Mouse (Mus musculus): ENCODE data around the gene Ackr3. TPM values are rescaled to one million over a fixed set of nuclear protein-coding genes. Genes with fewer than 3 reads are reported as not detected.

The Ackr3 gene
- total and polyA plus RNA-seq, 3 experiments: 0.11 TPM; not detected in 2

DNA sequence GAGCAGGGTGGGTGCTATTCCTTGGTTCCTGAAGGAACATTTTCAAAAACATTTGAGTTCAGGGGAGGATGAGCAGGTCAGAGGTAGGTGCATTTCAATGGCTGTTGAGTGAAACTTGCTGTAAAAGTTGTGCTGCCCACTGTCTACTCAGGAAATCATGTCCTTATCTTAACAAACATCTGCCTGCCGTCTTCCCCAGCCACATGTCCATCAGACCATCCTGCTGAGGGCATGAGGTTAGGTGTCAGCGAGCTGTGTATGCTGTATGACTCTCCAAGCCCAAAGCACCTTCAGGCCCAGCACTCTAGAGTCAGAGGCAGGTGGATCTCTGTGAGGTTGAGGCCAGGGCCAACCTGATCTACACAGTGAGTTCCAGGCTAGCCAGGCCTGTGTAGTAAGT, 12.1 kb downstream of the Ackr3 start:
- Histone ChIP-seq H3K9me3 (replicated peaks) (peaks cover 91% of the 10 kb centered on the region), H3K4me1 (ENCODE audit: insufficient read depth, low read depth, low read length) (no peaks in the 10 kb centered on the region), H3K27me3 (ENCODE audit: insufficient read depth, low read length) (peaks cover 2% of the 10 kb centered on the region; the same call in 1 of the 2 replicates), H3K36me3 (replicated peaks) (no peaks in the 10 kb centered on the region), H3K4me3 (ENCODE audit: low read depth, low read length) (no peak overlapping the region)
- TF ChIP-seq CTCF (IDR thresholded peaks at IDR 0.05; ENCODE audit: low read depth, low read length) (no peak), POLR2AphosphoS5 (IDR thresholded peaks at IDR 0.05; ENCODE audit: insufficient replicate concordance, low read depth, low read length) (no peak), GATA2 (IDR thresholded peaks at IDR 0.05; ENCODE audit: borderline replicate concordance, low read depth, low read length) (no peak), TAL1 (conservative IDR thresholded peaks at IDR 0.05; ENCODE audit: low read depth, low read length) (no peak), GATA1 (IDR thresholded peaks at IDR 0.05; ENCODE audit: borderline replicate concordance, low read length) (no peak)
- no peak for ATAC-seq (ENCODE audit: extremely low read depth, insufficient number of reproducible peaks, low FRiP score, poor library complexity, severe bottlenecking)
- no peak for DNase-seq (ENCODE audit: low spot score)

DNA sequence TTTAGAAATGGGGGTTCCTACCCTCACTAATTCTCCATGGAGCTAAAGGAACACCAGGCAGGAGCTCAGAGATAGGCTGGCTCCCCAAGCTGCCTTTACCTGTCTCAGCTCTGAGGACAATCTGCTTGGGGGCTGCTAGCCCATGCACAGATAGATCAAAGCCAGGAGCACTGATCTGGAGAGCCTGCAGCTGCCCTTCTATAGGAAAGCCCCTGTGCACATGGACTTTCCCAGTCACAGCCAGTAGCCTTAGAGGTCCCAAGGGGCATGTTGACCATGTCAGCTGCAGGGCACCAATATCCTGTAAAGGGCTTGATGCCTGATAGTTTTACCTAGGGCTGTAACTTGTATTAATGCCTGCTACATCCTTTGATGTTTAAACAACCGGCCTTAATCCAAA, 12.6 kb downstream of the Ackr3 start:
- ATAC-seq (ENCODE audit: extremely low read depth, insufficient number of reproducible peaks, low FRiP score, poor library complexity, severe bottlenecking) (no peak), DNase-seq (ENCODE audit: low spot score) (no peak)
- Histone ChIP-seq H3K36me3 (replicated peaks) (no peaks in the 10 kb centered on the region), H3K4me3 (ENCODE audit: low read depth, low read length) (no peak overlapping the region), H3K4me1 (ENCODE audit: insufficient read depth, low read depth, low read length) (no peaks in the 10 kb centered on the region), H3K9me3 (replicated peaks) (peaks cover 91% of the 10 kb centered on the region), H3K27me3 (ENCODE audit: insufficient read depth, low read length) (peaks cover 2% of the 10 kb centered on the region; the same call in 1 of the 2 replicates)
- TF ChIP-seq CTCF (IDR thresholded peaks at IDR 0.05; ENCODE audit: low read depth, low read length) (no peak), GATA1 (IDR thresholded peaks at IDR 0.05; ENCODE audit: borderline replicate concordance, low read length) (no peak), TAL1 (conservative IDR thresholded peaks at IDR 0.05; ENCODE audit: low read depth, low read length) (no peak), GATA2 (IDR thresholded peaks at IDR 0.05; ENCODE audit: borderline replicate concordance, low read depth, low read length) (no peak), POLR2AphosphoS5 (IDR thresholded peaks at IDR 0.05; ENCODE audit: insufficient replicate concordance, low read depth, low read length) (no peak)

DNA sequence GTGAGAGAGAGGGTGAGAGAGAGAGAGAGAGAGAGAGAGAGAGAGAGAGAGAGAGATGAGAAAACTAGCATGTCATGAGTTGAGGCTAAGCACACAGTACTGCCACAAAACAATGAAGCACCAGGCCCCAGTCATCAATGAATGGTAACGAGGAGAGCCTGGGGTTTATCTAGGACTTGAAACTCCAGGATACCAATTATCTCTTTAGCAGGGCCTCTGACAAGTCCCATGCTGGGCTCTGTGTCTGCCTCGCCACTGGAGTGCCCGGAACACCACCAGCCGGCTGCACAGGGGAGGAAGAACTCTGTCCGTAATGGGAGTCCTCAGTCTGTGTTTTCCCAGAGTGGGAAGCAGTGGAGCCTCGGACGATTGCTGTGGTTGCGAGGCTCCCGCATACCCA, 16.5 kb downstream of the Ackr3 start:
- Histone ChIP-seq H3K9me3 (replicated peaks) (peaks cover 91% of the 10 kb centered on the region), H3K4me1 (ENCODE audit: insufficient read depth, low read depth, low read length) (no peaks in the 10 kb centered on the region), H3K27me3 (ENCODE audit: insufficient read depth, low read length) (no peaks in the 10 kb centered on the region), H3K4me3 (ENCODE audit: low read depth, low read length) (no peak overlapping the region; the same call in 1 of the 2 replicates), H3K36me3 (replicated peaks) (no peaks in the 10 kb centered on the region)
- DNase-seq (ENCODE audit: low spot score) (no peak), ATAC-seq (ENCODE audit: extremely low read depth, insufficient number of reproducible peaks, low FRiP score, poor library complexity, severe bottlenecking) (no peak)
- TF ChIP-seq POLR2AphosphoS5 (IDR thresholded peaks at IDR 0.05; ENCODE audit: insufficient replicate concordance, low read depth, low read length): no peak
- no peak for TF ChIP-seq CTCF (IDR thresholded peaks at IDR 0.05; ENCODE audit: low read depth, low read length)
- TF ChIP-seq GATA1 (IDR thresholded peaks at IDR 0.05; ENCODE audit: borderline replicate concordance, low read length): no peak
- no peak for TF ChIP-seq GATA2 (IDR thresholded peaks at IDR 0.05; ENCODE audit: borderline replicate concordance, low read depth, low read length)

DNA sequence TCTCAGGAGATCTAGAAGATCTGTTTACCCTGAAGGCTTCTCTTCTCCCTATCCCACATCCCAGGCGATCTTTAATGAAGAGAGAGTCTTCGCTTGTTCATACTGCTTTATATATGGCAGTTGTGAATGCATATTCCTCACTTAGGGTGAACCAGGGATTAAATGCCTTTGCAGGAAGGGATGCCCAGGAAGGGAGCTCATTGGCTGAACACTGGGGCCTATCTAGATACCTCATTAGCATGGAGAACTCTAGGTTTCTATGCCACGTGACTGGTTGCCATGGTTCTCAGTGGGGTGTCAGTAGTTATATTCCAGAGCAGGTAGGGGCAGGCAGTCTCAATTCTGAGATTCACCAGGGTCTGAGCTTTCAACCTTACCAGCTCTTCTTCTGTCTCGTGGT, 17.1 kb downstream of the Ackr3 start:
- TF ChIP-seq POLR2AphosphoS5 (IDR thresholded peaks at IDR 0.05; ENCODE audit: insufficient replicate concordance, low read depth, low read length): no peak
- TF ChIP-seq GATA2 (IDR thresholded peaks at IDR 0.05; ENCODE audit: borderline replicate concordance, low read depth, low read length): no peak
- TF ChIP-seq TAL1 (conservative IDR thresholded peaks at IDR 0.05; ENCODE audit: low read depth, low read length): no peak
- TF ChIP-seq CTCF (IDR thresholded peaks at IDR 0.05; ENCODE audit: low read depth, low read length): no peak
- no peak for TF ChIP-seq GATA1 (IDR thresholded peaks at IDR 0.05; ENCODE audit: borderline replicate concordance, low read length)
- no peak for DNase-seq (ENCODE audit: low spot score)
- Histone ChIP-seq H3K4me1 (ENCODE audit: insufficient read depth, low read depth, low read length) (no peaks in the 10 kb centered on the region), H3K4me3 (ENCODE audit: low read depth, low read length) (no peak overlapping the region), H3K9me3 (replicated peaks) (peaks cover 92% of the 10 kb centered on the region), H3K36me3 (replicated peaks) (no peaks in the 10 kb centered on the region), H3K27me3 (ENCODE audit: insufficient read depth, low read length) (no peaks in the 10 kb centered on the region)
- ATAC-seq (ENCODE audit: extremely low read depth, insufficient number of reproducible peaks, low FRiP score, poor library complexity, severe bottlenecking): no peak

DNA sequence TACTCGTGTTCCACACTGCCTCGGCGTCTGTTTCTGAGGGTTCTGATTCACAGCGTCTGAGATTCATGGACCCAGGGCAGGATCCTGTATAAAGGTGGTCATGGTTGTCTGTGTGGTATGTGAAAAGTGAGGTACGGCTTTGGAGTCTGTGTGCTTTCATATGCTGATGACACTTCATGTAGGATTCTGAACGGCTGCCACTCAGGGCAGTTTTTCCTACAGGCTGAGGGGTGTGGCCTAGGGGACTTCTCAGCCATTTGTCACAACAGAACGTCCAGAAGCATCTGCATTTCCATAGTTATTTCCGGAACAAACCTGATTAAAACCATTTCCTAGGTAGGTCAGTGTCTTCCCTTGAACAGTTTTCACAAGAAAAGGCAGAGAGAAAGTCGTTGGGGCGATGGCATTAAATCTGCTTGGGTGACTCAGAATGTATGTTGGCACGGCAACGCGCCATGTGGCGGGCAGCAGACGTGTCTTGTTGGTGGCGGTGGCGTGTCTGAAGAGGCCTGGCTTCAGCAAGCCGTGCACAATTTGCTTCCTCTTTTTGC, 18.1 kb downstream of the Ackr3 start:
- TF ChIP-seq CTCF (IDR thresholded peaks at IDR 0.05; ENCODE audit: low read depth, low read length) (no peak), GATA2 (IDR thresholded peaks at IDR 0.05; ENCODE audit: borderline replicate concordance, low read depth, low read length) (no peak), TAL1 (conservative IDR thresholded peaks at IDR 0.05; ENCODE audit: low read depth, low read length) (no peak), POLR2AphosphoS5 (IDR thresholded peaks at IDR 0.05; ENCODE audit: insufficient replicate concordance, low read depth, low read length) (no peak), GATA1 (IDR thresholded peaks at IDR 0.05; ENCODE audit: borderline replicate concordance, low read length) (no peak)
- Histone ChIP-seq H3K9me3 (replicated peaks) (peaks cover 94% of the 10 kb centered on the region), H3K36me3 (replicated peaks) (no peaks in the 10 kb centered on the region), H3K4me3 (ENCODE audit: low read depth, low read length) (no peak overlapping the region), H3K4me1 (ENCODE audit: insufficient read depth, low read depth, low read length) (no peaks in the 10 kb centered on the region), H3K27me3 (ENCODE audit: insufficient read depth, low read length) (no peaks in the 10 kb centered on the region)
- ATAC-seq (ENCODE audit: extremely low read depth, insufficient number of reproducible peaks, low FRiP score, poor library complexity, severe bottlenecking) (no peak), DNase-seq (ENCODE audit: low spot score) (no peak)

DNA sequence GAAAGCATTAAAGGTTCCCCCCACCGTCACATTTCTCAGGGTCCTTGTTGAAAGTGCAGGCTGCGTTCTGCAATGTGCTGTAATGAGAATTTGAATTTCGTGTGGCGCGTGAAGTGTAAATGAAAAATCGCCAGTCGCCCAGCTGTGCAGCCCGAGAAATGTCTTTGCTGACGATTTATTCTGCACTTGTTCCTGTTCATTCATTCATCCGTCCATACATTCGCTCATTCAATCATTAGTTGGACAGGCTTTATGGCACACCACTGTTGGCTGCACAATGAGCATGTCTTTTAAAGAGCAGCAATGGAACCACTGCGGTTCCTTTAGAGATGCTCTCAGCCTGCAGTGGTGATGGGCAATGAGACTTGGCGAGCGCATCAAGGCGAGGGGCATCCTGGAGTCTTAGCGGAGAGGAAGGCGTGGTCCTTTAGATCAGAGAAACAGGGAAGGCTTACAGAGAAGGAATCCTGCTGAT, 18.7 kb downstream of the Ackr3 start:
- no peaks in the 10 kb centered on the region for H3K4me1 ChIP-seq (ENCODE audit: insufficient read depth, low read depth, low read length)
- H3K27me3 ChIP-seq (ENCODE audit: insufficient read depth, low read length): no peaks in the 10 kb centered on the region
- TF ChIP-seq POLR2AphosphoS5 (IDR thresholded peaks at IDR 0.05; ENCODE audit: insufficient replicate concordance, low read depth, low read length) (no peak), GATA2 (IDR thresholded peaks at IDR 0.05; ENCODE audit: borderline replicate concordance, low read depth, low read length) (no peak), CTCF (IDR thresholded peaks at IDR 0.05; ENCODE audit: low read depth, low read length) (no peak), GATA1 (IDR thresholded peaks at IDR 0.05; ENCODE audit: borderline replicate concordance, low read length) (no peak), TAL1 (conservative IDR thresholded peaks at IDR 0.05; ENCODE audit: low read depth, low read length) (no peak)
- H3K36me3 ChIP-seq (replicated peaks): no peaks in the 10 kb centered on the region
- DNase-seq (ENCODE audit: low spot score) (no peak), ATAC-seq (ENCODE audit: extremely low read depth, insufficient number of reproducible peaks, low FRiP score, poor library complexity, severe bottlenecking) (no peak)
- H3K4me3 ChIP-seq (ENCODE audit: low read depth, low read length): no peak overlapping the region
- peaks cover 95% of the 10 kb centered on the region for H3K9me3 ChIP-seq (replicated peaks)

All from G1E (cell line).